Mouse (Mus musculus): ENCODE data around the gene Bves.
A peak's percentile ranks its signal among the peaks of the same experiment; 100 is the strongest.
"Not testable (repeated sequence)": the region's sequence is repeated elsewhere in the genome, so short reads cannot be mapped to it uniquely, and the experiment has no call there.

Gene Bves

DNA sequence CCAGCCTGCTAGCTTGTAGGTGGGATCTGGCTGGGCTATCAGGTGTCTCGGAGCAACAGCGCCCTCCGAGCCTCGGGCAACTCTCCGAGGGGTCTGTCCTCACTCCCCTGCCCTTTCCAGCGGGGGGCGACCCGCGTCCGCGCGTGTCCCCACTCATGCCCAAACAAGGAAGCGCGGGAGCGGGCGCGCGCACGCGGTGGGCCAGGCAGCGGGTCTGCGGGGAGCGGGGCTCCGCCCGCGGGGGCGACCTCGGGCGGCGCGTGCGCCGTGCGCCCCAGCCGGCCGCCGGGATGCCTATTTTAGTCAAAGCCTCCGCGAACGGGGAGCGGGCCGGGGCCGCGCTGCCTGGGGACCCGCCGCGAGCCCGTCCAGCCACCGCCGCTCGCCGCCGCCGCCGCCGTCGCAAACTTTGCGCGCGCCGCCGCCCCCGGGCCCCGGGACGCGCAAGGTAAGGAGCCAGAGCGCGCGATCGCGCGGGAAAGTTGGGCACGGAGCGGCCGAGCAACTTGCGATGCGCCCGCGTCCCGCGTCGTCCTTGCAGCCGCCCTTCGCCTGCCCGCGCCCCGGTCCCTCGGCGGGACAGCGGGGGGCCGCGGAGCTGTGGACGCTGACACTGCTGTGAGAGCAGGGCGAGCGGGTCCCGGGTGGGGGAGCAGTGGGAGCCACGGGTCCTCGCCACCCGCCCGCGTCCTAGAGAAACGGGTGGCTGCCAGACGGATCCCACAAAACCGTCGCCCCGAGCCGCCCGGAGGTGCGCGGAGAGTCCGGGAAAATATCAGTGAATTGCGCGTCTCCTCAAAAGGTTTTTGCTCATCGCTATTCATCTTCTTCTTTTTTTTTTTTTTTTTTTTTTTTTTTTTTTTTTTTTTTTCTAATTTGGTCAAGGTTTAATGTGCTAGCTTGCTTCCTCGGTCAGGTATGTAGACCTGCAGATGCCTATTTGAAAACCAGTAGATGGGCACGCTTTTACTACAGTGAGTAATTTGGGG lies at the start of gene Bves:
Gene Bves, plus strand, starts transcription at position 339 of the 989 bp plus-strand sequence.
- DNase-seq (ENCODE audit: inconsistent ontology term) = peak; percentile 81

DNA sequence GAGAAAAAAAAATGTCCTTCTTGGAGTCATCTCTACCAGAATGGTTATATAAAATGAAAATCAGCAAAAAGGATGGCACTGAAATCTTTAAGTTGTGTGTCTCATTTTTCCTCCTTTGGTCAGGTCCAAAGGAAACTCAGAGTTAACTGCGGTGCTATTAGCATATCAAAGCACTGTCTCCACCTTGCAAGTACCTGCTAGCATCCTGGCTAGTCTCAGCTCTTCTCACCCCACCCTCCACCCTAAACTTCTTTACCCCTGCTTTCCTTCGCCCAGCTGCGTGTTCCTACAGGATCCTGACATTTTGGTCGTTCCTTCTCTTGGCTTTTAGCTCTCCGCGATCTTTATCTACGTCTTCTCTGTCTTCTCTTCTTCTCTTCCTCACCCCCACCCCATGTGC lies 47.2 kb upstream of the Bves start:
- no peak for DNase-seq (ENCODE audit: inconsistent ontology term)

DNA sequence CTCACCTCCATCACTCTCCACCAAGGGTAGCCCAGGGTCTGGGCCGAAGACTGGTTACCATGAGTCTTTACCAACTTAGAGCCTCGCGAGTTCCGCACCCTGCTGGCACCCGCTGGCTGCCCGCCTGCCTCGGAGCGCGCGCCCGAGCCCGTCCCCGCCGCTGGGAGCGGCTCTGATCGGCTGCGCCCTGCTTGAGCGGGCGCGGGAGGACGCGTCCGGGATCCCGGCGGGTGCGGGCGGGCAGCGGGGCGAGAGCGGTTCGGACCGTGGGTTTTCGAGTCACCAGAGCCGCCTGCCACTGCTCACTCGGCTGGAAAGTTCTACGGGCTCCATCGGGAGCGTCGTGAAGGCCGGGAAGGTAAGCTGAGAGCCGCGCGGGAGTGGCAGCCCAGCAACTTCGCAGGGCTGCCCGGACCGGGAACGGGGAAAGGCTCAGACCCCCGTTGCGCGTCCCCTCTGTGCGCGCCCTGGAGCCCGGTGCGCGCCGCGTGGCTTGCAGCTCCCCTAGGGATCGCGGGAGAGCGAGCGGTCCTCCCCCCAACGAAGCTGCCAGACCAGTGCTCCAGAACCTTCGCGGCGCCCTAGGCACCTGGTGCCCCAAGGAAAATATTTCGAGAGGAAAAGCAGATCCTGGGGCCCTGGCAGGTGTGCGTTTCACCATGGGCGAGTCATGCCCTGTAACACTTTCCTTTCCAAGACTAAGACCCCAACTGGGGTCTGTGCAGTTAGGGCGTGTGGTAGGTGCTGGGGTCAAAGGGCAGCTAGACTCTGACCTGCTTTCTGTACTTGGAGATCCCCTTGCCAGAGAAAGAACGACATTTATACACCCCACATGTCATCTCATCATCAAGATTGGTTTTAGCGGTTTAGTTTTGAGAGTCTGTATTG lies 46.1 kb upstream of the Bves start:
- peak; percentile 72 for DNase-seq (ENCODE audit: inconsistent ontology term)

- peak; percentile 73 for DNase-seq (ENCODE audit: inconsistent ontology term)
Observed at GRCm38 (mm10) chr10:45290618-45291017, 45.0 kb upstream of the Bves start.

- not testable (repeated sequence) for DNase-seq (ENCODE audit: inconsistent ontology term)
Observed at GRCm38 (mm10) chr10:45292159-45292558, 43.4 kb upstream of the Bves start.

GRCm38 (mm10) chr10:45295093-45295492 lies 40.5 kb upstream of the Bves start:
- DNase-seq (ENCODE audit: inconsistent ontology term) = no peak

GRCm38 (mm10) chr10:45298503-45298902 lies 37.1 kb upstream of the Bves start:
- DNase-seq (ENCODE audit: inconsistent ontology term) = no peak

- DNase-seq (ENCODE audit: inconsistent ontology term) = no peak
Observed at GRCm38 (mm10) chr10:45299509-45299908, 36.1 kb upstream of the Bves start.

DNA sequence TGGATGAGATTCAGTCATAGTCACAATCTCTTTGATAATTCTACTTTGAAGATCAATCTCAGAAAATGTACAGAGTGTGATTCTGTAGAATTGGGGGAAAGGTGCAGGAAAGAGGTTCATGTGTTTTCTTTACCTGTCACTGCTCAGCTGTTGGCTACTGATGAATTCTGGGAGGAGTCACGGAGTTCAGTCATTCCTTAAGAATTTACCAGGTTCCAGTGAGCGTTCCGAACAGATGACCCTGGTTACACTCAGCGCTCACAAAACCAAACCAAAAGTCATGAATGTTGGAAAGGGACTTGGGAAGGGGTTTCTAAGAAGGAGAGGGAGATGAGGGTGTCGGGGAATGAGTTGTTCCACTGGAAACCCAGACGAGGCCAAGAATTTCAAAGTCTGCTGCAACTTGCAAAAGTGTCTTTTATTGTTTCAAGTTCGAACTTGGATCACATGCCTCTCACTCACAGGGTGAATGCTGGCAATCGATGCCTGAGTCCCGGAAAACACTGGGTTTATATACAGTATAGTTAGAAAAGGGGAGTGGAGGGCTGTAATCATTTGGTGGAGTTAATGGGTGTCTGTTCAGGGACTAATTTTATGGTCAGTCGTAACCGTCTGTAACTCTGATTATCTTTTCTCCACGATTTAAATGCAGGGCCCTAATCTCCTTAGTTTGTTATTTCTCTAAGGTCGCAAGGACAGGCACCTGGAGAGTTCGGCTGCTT lies 32.1 kb upstream of the Bves start:
- DNase-seq (ENCODE audit: inconsistent ontology term) = no peak

- no peak for DNase-seq (ENCODE audit: inconsistent ontology term)
Observed at GRCm38 (mm10) chr10:45305173-45305572, 30.4 kb upstream of the Bves start.

- DNase-seq (ENCODE audit: inconsistent ontology term) = peak; percentile 56
Observed at GRCm38 (mm10) chr10:45311129-45311528, 24.4 kb upstream of the Bves start.

- peak; percentile 88 for DNase-seq (ENCODE audit: inconsistent ontology term)
Observed at GRCm38 (mm10) chr10:45311624-45312023, 23.9 kb upstream of the Bves start.

- no peak for DNase-seq (ENCODE audit: inconsistent ontology term)
Observed at GRCm38 (mm10) chr10:45314865-45315264, 20.7 kb upstream of the Bves start.

DNA sequence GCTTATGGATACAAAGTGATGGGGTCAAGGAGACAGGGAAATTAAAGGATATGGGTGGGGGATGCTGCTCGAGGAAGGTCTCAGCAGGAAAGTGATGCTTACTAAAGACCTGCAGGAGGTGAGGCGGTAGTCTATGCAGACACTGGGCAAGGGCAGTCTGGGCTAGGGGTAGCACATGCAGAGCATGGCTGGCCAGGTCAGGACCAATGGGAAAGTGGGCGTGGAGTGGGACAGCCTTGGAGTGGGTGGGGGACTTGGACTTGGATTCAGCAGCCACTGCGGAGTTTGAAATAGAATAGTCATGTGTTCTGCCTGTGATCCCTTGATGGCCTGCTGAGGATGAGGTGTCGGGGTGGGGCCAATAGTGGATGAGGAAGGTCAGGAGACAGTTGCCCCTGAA lies 16.6 kb upstream of the Bves start:
- no peak for DNase-seq (ENCODE audit: inconsistent ontology term)

DNA sequence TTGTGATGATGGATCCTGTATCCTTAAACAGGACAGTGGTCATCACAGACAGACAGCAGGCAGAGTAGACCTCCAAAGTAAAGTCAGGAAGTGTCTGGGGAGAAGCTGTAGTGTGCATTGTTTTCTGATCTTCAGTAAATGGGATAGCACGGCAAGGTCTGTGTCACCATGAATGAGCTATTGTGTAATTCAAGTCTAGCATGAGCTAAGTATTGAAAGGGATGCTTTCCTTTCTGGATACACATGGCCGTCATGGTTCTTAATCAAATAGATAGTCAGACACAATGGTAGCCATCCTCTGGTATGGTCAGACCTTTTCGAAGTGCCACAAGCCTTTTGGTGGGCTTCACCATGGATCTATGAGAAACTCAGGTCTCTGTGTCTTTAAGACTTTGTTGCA lies 15.3 kb upstream of the Bves start:
- DNase-seq (ENCODE audit: inconsistent ontology term) = peak; percentile 58

DNA sequence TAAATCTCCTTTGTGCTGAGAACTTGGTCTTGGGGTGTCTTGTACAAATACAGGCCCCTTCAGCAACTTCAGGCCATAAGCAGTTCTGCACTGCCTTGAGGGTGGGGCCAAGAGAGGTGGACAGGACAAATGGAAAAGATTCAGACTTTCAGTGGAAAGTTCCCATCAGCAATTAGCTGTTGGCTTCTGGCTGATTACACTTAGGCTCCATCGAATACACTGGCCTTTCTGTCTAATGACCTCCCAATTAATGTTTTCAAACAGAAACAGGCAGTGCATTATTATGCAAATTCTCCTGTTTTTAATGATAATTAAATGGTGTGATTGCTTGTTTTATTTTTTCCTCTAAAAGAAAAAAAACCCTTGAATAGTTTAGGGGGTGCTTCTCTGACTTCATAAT lies 11.4 kb upstream of the Bves start:
- DNase-seq (ENCODE audit: inconsistent ontology term) = peak; percentile 86

DNA sequence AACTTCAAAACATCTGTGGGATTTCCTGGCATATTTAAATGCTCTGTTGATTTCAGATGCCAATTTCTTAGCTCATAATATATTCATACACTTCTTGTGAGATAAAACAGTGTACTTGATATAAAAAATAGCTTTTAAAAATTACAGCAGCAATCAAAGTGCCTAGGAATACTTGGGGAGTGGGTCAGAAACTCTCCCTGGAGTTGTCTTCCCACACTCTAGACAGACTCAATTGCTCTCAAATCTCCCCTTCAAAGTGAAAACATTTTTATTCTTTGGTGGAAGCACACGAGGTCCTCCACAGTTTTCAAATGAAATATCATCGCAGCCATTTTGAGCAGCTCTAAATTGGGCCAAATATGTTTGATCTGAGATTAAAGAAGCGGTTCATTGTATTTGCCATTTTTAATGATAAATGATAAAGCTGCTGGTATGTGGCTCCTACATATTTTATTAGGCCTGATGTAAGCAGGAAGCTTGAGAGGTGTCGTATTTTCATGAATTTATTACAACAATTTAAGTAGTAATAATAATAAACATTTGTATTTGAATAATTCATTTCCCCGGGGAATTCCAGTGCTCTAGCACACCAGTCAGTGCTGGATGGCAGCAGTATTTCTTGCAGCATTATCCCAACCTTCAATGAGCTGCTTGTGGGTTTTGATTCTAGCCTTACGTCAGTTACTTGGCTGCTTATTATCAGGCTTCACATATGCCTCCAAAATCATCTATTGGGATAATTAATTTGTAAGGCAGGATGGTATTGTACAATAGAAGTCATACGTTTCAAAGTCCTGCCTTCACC lies 7.2 kb upstream of the Bves start:
- DNase-seq (ENCODE audit: inconsistent ontology term) = no peak

- no peak for DNase-seq (ENCODE audit: inconsistent ontology term)
Observed at GRCm38 (mm10) chr10:45334925-45335324, 647 bp upstream of the Bves start.

- no peak for DNase-seq (ENCODE audit: inconsistent ontology term)
Observed at GRCm38 (mm10) chr10:45339106-45339505, 3.5 kb downstream of the Bves start.

- no peak for DNase-seq (ENCODE audit: inconsistent ontology term)
Observed at GRCm38 (mm10) chr10:45344381-45344780, 8.8 kb downstream of the Bves start.

DNA sequence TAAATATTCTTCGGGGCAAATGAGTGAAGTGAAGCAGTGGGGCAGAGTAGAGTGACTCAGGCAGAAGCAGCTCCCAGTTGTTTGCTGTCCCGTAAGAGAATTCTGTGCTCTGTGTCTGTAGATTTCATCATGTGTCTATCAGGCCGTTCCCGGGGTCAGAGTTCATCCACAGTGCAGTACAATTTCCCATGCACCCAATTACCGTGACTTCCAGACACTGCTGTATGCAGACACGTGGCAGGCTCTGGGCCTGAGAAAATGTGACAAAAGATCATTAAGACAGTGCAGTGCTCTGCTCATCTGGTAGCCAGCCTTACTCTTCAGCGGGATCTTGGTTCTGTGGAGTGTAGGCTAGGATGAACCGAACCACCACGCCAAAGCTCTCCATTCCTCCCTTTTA lies 9.6 kb downstream of the Bves start:
- DNase-seq (ENCODE audit: inconsistent ontology term) = no peak
